Mouse (Mus musculus) liver, postnatal 0 days (tissue): ENCODE measurements around the gene Rbm20. TPM values are rescaled to one million over a fixed set of nuclear protein-coding genes. Genes with fewer than 3 reads are reported as not detected.
A peak's percentile ranks its signal among the peaks of the same experiment; 100 is the strongest.

Experiments
- ATAC-seq: fragments of 200-750 bp; cut with Nextera tagmentation; 2 replicates; pipeline ENCODE4 v1.8.0; 2017; ENCODE audit warnings: mild to moderate bottlenecking, moderate library complexity
- DNase-seq: peaks from one replicate; pipeline ENCODE4 v3.0.0-alpha.2; 2016
- H3K27ac ChIP-seq: fragments of 300-500 bp; sonication (generic); 2 replicates; pipeline ENCODE4 v1.5.1; 2014; ENCODE audit warnings: antibody characterized with exemption, moderate library complexity, mild to moderate bottlenecking, low read depth
- H3K27me3 ChIP-seq: fragments of 300-500 bp; sonication (generic); 2 replicates; pipeline ENCODE4 v1.6.1; 2014; ENCODE audit warnings: low read length, control low read depth, mixed read lengths; ENCODE audit not compliant: insufficient read depth
- H3K36me3 ChIP-seq: fragments of 300-500 bp; sonication (generic); replicated peaks from 2 replicates; pipeline ENCODE4 v1.6.1; 2014; ENCODE audit warnings: mild to moderate bottlenecking, control low read depth, low read length, moderate library complexity, mixed read lengths; ENCODE audit not compliant: insufficient read depth
- H3K4me1 ChIP-seq: fragments of 300-500 bp; sonication (generic); 2 replicates; pipeline ENCODE4 v1.6.1; 2014; ENCODE audit warnings: antibody characterized with exemption, mild to moderate bottlenecking, control low read depth; ENCODE audit not compliant: insufficient read depth
- H3K4me2 ChIP-seq: fragments of 300-500 bp; sonication (generic); 2 replicates; pipeline ENCODE4 v1.6.1; 2014; ENCODE audit warnings: low read depth, mild to moderate bottlenecking, low read length, moderate library complexity, mixed read lengths
- H3K4me3 ChIP-seq: fragments of 300-500 bp; sonication (generic); 2 replicates; pipeline ENCODE4 v1.5.1; 2014; ENCODE audit warnings: low read depth, low read length
- H3K9ac ChIP-seq: fragments of 300-500 bp; sonication (generic); replicated peaks from 2 replicates; pipeline ENCODE4 v1.6.1; 2014; ENCODE audit warnings: mild to moderate bottlenecking, moderate library complexity
- H3K9me3 ChIP-seq: fragments of 300-500 bp; sonication (generic); 2 replicates; pipeline ENCODE4 v1.6.1; 2016; ENCODE audit warnings: mild to moderate bottlenecking, control low read depth, low read length, mixed read lengths
- CTCF ChIP-seq: sonication (generic); IDR thresholded peaks from 2 replicates; pipeline ENCODE4 v1.5.1; 2016; ENCODE audit warnings: antibody characterized with exemption, low read depth
- EP300 ChIP-seq: IDR thresholded peaks from 2 replicates; pipeline ENCODE4 v1.6.1; 2016; ENCODE audit warnings: antibody characterized with exemption, low read depth, mild to moderate bottlenecking
- WGBS: fragments of 180-500 bp; shearing (Covaris S2); extraction: QIAGEN DNeasy Blood & Tissue Kit; methylation state at CpG from one replicate; pipeline ENCODE4 v1.1.7; 2014; ENCODE audit not compliant: insufficient replicate concordance; 5-methylcytosine and 5-hydroxymethylcytosine counted together
- polyA plus RNA-seq: library from polyadenylated mRNA; unstranded; fragments of >200 nt; fragmentation: Nextera tagmentation; extraction: Ambion mirVana; gene quantifications from 2 replicates; pipeline ENCODE4 v1.2.1, GENCODE M21; 2015

The Rbm20 gene
- polyA plus RNA-seq, 1 experiment from 2014 or later, result 0.16 TPM

GRCm38 (mm10) chr19:53868125-53868524, 191.0 kb downstream of the Rbm20 start:
- no peak overlapping the region for H3K9ac ChIP-seq
- no peaks in the 10 kb centered on the region for H3K4me1 ChIP-seq
- DNase-seq (no peak), ATAC-seq (no peak)
- no peaks in the 10 kb centered on the region for H3K9me3 ChIP-seq
- no peak overlapping the region for H3K4me2 ChIP-seq
- no peaks in the 10 kb centered on the region for H3K27me3 ChIP-seq
- no peak overlapping the region for H3K27ac ChIP-seq
- TF ChIP-seq EP300, result no peak
- 89% methylated on average over 6 of the region's 6 CpGs for WGBS
- no peaks in the 10 kb centered on the region for H3K36me3 ChIP-seq
- no peak overlapping the region for H3K4me3 ChIP-seq

- H3K9ac ChIP-seq, result no peak overlapping the region
- ATAC-seq (no peak), DNase-seq (no peak)
- no peak overlapping the region for H3K27ac ChIP-seq
- WGBS, result 87% methylated on average over 1 of the region's 1 CpGs
- H3K4me3 ChIP-seq, result no peak overlapping the region
- no peaks in the 10 kb centered on the region for H3K4me1 ChIP-seq
- no peaks in the 10 kb centered on the region for H3K36me3 ChIP-seq
- H3K4me2 ChIP-seq, result no peak overlapping the region
- H3K27me3 ChIP-seq, result no peaks in the 10 kb centered on the region
- no peak for TF ChIP-seq CTCF
- TF ChIP-seq EP300, result no peak
- no peaks in the 10 kb centered on the region for H3K9me3 ChIP-seq
Measured at GRCm38 (mm10) chr19:53868796-53869195, 191.7 kb downstream of the Rbm20 start.

- Histone ChIP-seq H3K4me2 (no peak overlapping the region), H3K9me3 (no peaks in the 10 kb centered on the region), H3K9ac (no peak overlapping the region), H3K4me1 (no peaks in the 10 kb centered on the region), H3K27ac (no peak overlapping the region), H3K36me3 (no peaks in the 10 kb centered on the region), H3K27me3 (no peaks in the 10 kb centered on the region), H3K4me3 (no peak overlapping the region)
- DNase-seq (no peak), ATAC-seq (peak; percentile 31; the same call in 1 of the 2 replicates)
- TF ChIP-seq CTCF, result no peak
- no peak for TF ChIP-seq EP300
- WGBS, result 39% methylated on average over 4 of the region's 4 CpGs
Measured at GRCm38 (mm10) chr19:53869427-53870385, 192.6 kb downstream of the Rbm20 start.

GRCm38 (mm10) chr19:53870568-53870967, 193.5 kb downstream of the Rbm20 start:
- Histone ChIP-seq H3K27ac (no peak overlapping the region), H3K4me3 (no peak overlapping the region), H3K9me3 (no peaks in the 10 kb centered on the region), H3K9ac (no peak overlapping the region), H3K36me3 (no peaks in the 10 kb centered on the region), H3K27me3 (no peaks in the 10 kb centered on the region), H3K4me2 (no peak overlapping the region), H3K4me1 (no peaks in the 10 kb centered on the region)
- WGBS, result 55% methylated on average over 2 of the region's 2 CpGs
- DNase-seq (no peak), ATAC-seq (no peak)
- no peak for TF ChIP-seq EP300
- peak; percentile 34 for TF ChIP-seq CTCF

GRCm38 (mm10) chr19:53871502-53871901, 194.4 kb downstream of the Rbm20 start:
- no peak overlapping the region for H3K27ac ChIP-seq
- no peaks in the 10 kb centered on the region for H3K36me3 ChIP-seq
- H3K27me3 ChIP-seq, result no peaks in the 10 kb centered on the region
- no peaks in the 10 kb centered on the region for H3K9me3 ChIP-seq
- H3K4me3 ChIP-seq, result no peak overlapping the region
- WGBS, result 83% methylated on average over 6 of the region's 6 CpGs
- no peaks in the 10 kb centered on the region for H3K4me1 ChIP-seq
- no peak for TF ChIP-seq CTCF
- no peak for TF ChIP-seq EP300
- no peak overlapping the region for H3K9ac ChIP-seq
- ATAC-seq (no peak), DNase-seq (no peak)
- no peak overlapping the region for H3K4me2 ChIP-seq

- WGBS, result 87% methylated on average over 6 of the region's 6 CpGs
- no peak for ATAC-seq
- Histone ChIP-seq H3K4me2 (no peak overlapping the region), H3K9ac (no peak overlapping the region), H3K27ac (no peak overlapping the region), H3K36me3 (no peaks in the 10 kb centered on the region), H3K27me3 (no peaks in the 10 kb centered on the region), H3K4me1 (no peaks in the 10 kb centered on the region), H3K9me3 (no peaks in the 10 kb centered on the region), H3K4me3 (no peak overlapping the region)
- TF ChIP-seq CTCF (no peak), EP300 (no peak)
- DNase-seq, result no peak
Measured at GRCm38 (mm10) chr19:53872994-53873713, 196.0 kb downstream of the Rbm20 start.
